13 mouse cellular contexts compared by ENCODE assay signal in genomic region chr3:149721832-149722231, GRCm38 (mm10).
A peak's percentile ranks its signal among the peaks of the same experiment; 100 is the strongest.
DNase-seq lines count a peak whose midpoint lies in the region; ATAC-seq and TF ChIP-seq lines count a peak whose summit lies in the region.
"Had no signal": no experiment of that assay in that cellular context is flagged by ENCODE, and none has a peak within 500 bp of the region (broad histone marks: within the 10 kb centered on the region; RNA-seq: fewer than 3 reads in every experiment).

No protein-coding gene starts in this region.

- intact Hi-C loops in left cerebral cortex, postnatal 14 days (cut with DNase I): no loop called here

- no peak overlapping the region for H3K27ac ChIP-seq in forebrain, embryonic 15.5 days (replicated peaks)
- H3K27ac ChIP-seq in forebrain, embryonic 11.5 days (ENCODE audit: low read depth, low read length): no peak overlapping the region
- no peak overlapping the region; the same call in 1 of the 2 replicates for H3K27ac ChIP-seq in lung, embryonic 14.5 days (ENCODE audit: low read depth)
- H3K27ac ChIP-seq in heart, embryonic 11.5 days (ENCODE audit: low read depth, low read length): peak overlapping the region; percentile 54
- H3K27ac ChIP-seq: embryonic facial prominence, embryonic 15.5 days; liver, embryonic 14.5 days; neural tube, embryonic 12.5 days had no signal

- no peak overlapping the region for H3K9ac ChIP-seq in forebrain, embryonic 15.5 days (replicated peaks)
- no peak overlapping the region for H3K9ac ChIP-seq in forebrain, embryonic 11.5 days (ENCODE audit: low read length)
- H3K9ac ChIP-seq in lung, embryonic 14.5 days: no peak overlapping the region
- H3K9ac ChIP-seq in heart, embryonic 11.5 days (ENCODE audit: low read depth, low read length): no peak overlapping the region
- H3K9ac ChIP-seq: embryonic facial prominence, embryonic 15.5 days; liver, embryonic 14.5 days; neural tube, embryonic 12.5 days had no signal

- peak; percentile 68; the same call in 1 of the 2 replicates for ATAC-seq in forebrain, embryonic 15.5 days (replicated peaks)
- no peak for ATAC-seq in forebrain, embryonic 11.5 days (replicated peaks; ENCODE audit: low FRiP score)
- ATAC-seq in lung, embryonic 14.5 days (ENCODE audit: insufficient read depth): peak; percentile 90
- ATAC-seq in heart, embryonic 11.5 days (replicated peaks; ENCODE audit: insufficient number of reproducible peaks, low FRiP score, low TSS enrichment): peak; percentile 73
- ATAC-seq: midbrain, embryonic 16.5 days had no signal

- no peak for TF ChIP-seq CTCF in lung, embryonic 14.5 days (IDR thresholded peaks at IDR 0.05; ENCODE audit: low read depth)

- peaks cover 10% of the 10 kb centered on the region; the same call in 1 of the 2 replicates for H3K4me1 ChIP-seq in forebrain, embryonic 15.5 days
- H3K4me1 ChIP-seq in forebrain, embryonic 11.5 days (replicated peaks; ENCODE audit: control insufficient read depth, insufficient read depth, low read length): no peaks in the 10 kb centered on the region; the same call in 1 of the 2 replicates
- 0 out of 2 replicates have a peak, but pooled peaks cover 3% of the 10 kb centered on the region for H3K4me1 ChIP-seq in lung, embryonic 14.5 days (ENCODE audit: insufficient read depth)
- peaks cover 35% of the 10 kb centered on the region for H3K4me1 ChIP-seq in heart, embryonic 11.5 days (ENCODE audit: control insufficient read depth, insufficient read depth, low read length)
- H3K4me1 ChIP-seq: embryonic facial prominence, embryonic 15.5 days; neural tube, embryonic 12.5 days had no signal

- DNase-seq in forebrain, embryonic 11.5 days (ENCODE audit: low spot score): no peak
- DNase-seq in lung, embryonic 14.5 days: peak; percentile 84
- no peak for DNase-seq in lung, postnatal 25 days (ENCODE audit: low spot score)
- peak; percentile 6 for DNase-seq in yolk sac, embryonic 10.5 days (ENCODE audit: low spot score)
- no peak for DNase-seq in left cerebral cortex, postnatal 14 days (ENCODE audit: low spot score in 2 of 2)
- DNase-seq: adrenal gland, adult 8-10 months; cerebellum, postnatal 36 days had no signal

- H3K36me3 ChIP-seq in forebrain, embryonic 15.5 days: no peaks in the 10 kb centered on the region
- H3K36me3 ChIP-seq in forebrain, embryonic 11.5 days (ENCODE audit: control insufficient read depth, insufficient read depth, low read length): no peaks in the 10 kb centered on the region
- H3K36me3 ChIP-seq in lung, embryonic 14.5 days (ENCODE audit: insufficient read depth): no peaks in the 10 kb centered on the region
- no peaks in the 10 kb centered on the region for H3K36me3 ChIP-seq in heart, embryonic 11.5 days (ENCODE audit: control insufficient read depth, insufficient read depth, low read length)
- H3K36me3 ChIP-seq: embryonic facial prominence, embryonic 15.5 days; neural tube, embryonic 12.5 days had no signal

- no peaks in the 10 kb centered on the region for H3K9me3 ChIP-seq in forebrain, embryonic 15.5 days
- no peaks in the 10 kb centered on the region for H3K9me3 ChIP-seq in forebrain, embryonic 11.5 days (ENCODE audit: control insufficient read depth, low read length)
- no peaks in the 10 kb centered on the region for H3K9me3 ChIP-seq in lung, embryonic 14.5 days (ENCODE audit: low read depth, low read length)
- no peaks in the 10 kb centered on the region for H3K9me3 ChIP-seq in heart, embryonic 11.5 days (replicated peaks; ENCODE audit: control insufficient read depth, low read length)
- H3K9me3 ChIP-seq: embryonic facial prominence, embryonic 15.5 days; neural tube, embryonic 12.5 days had no signal

- no peak overlapping the region for H3K4me3 ChIP-seq in forebrain, embryonic 15.5 days
- no peak overlapping the region for H3K4me3 ChIP-seq in forebrain, embryonic 11.5 days (ENCODE audit: low read depth, low read length)
- H3K4me3 ChIP-seq in lung, embryonic 14.5 days (ENCODE audit: low read depth, low read length): no peak overlapping the region
- H3K4me3 ChIP-seq in heart, embryonic 11.5 days (ENCODE audit: low read depth, low read length): no peak overlapping the region
- H3K4me3 ChIP-seq: embryonic facial prominence, embryonic 15.5 days; neural tube, embryonic 12.5 days had no signal

- no peak overlapping the region for H3K4me2 ChIP-seq in forebrain, embryonic 15.5 days (replicated peaks)
- H3K4me2 ChIP-seq in forebrain, embryonic 11.5 days (ENCODE audit: low read depth, low read length, severe bottlenecking): no peak overlapping the region
- no peak overlapping the region for H3K4me2 ChIP-seq in lung, embryonic 14.5 days
- peak overlapping the region; percentile 14; the same call in 1 of the 2 replicates for H3K4me2 ChIP-seq in heart, embryonic 11.5 days
- H3K4me2 ChIP-seq: embryonic facial prominence, embryonic 15.5 days; neural tube, embryonic 12.5 days had no signal

- 60% methylated on average over 4 of the region's 4 CpGs for WGBS in forebrain, embryonic 15.5 days
- WGBS in forebrain, embryonic 11.5 days: 90% methylated on average over 4 of the region's 4 CpGs
- 23% methylated on average over 4 of the region's 4 CpGs for WGBS in lung, embryonic 14.5 days
- WGBS in heart, embryonic 11.5 days (ENCODE audit: insufficient replicate concordance): 5% methylated on average over 4 of the region's 4 CpGs

- H3K27me3 ChIP-seq in forebrain, embryonic 15.5 days: no peaks in the 10 kb centered on the region
- H3K27me3 ChIP-seq in forebrain, embryonic 11.5 days (ENCODE audit: control insufficient read depth, insufficient read depth, low read length): no peaks in the 10 kb centered on the region
- H3K27me3 ChIP-seq in lung, embryonic 14.5 days (ENCODE audit: insufficient read depth, low read length): no peaks in the 10 kb centered on the region
- H3K27me3 ChIP-seq in heart, embryonic 11.5 days (ENCODE audit: control insufficient read depth, insufficient read depth, low read length): no peaks in the 10 kb centered on the region
- H3K27me3 ChIP-seq: embryonic facial prominence, embryonic 15.5 days; neural tube, embryonic 12.5 days had no signal

Comparison
In these comparisons a context has a peak if more than half of its experiments do, and no peak if none do; other contexts are left out.
1. DNase-seq: peak in lung, embryonic 14.5 days (single experiment) and yolk sac, embryonic 10.5 days (single experiment); none in forebrain, embryonic 11.5 days (single experiment), lung, postnatal 25 days (single experiment) and left cerebral cortex, postnatal 14 days (0 of 2).